Mouse (Mus musculus): Measurements from ENCODE around the gene Sf3b3. TPM values are rescaled to one million over a fixed set of nuclear protein-coding genes. Genes with fewer than 3 reads are reported as not detected.
A peak's percentile ranks its signal among the peaks of the same experiment; 100 is the strongest.

The Sf3b3 gene
- polyA plus RNA-seq, 1 experiment from 2014 or later, result 88.1 TPM

- no peaks in the 10 kb centered on the region for H3K9me3 ChIP-seq (replicated peaks; ENCODE audit: control insufficient read depth, low read length)
- H3K27ac ChIP-seq (ENCODE audit: low read length), result no peak within 1 kb of the TSS
- H3K36me3 ChIP-seq (ENCODE audit: control insufficient read depth, insufficient read depth), result peaks cover 17% of the 10 kb centered on the region
- ATAC-seq (replicated peaks; ENCODE audit: extremely low read depth, insufficient read depth, low FRiP score), result no peak; the same call in 1 of the 2 replicates
- 33% methylated on average over 12 of the region's 12 CpGs for WGBS
- H3K4me2 ChIP-seq (ENCODE audit: low read depth, low read length), result no peak within 1 kb of the TSS
- no peak within 1 kb of the TSS for H3K9ac ChIP-seq (ENCODE audit: low read length)
- H3K4me1 ChIP-seq (ENCODE audit: control insufficient read depth, insufficient read depth, low read length), result peaks cover 12% of the 10 kb centered on the region
- no peak within 1 kb of the TSS for H3K4me3 ChIP-seq (ENCODE audit: low read length)
- no peaks in the 10 kb centered on the region for H3K27me3 ChIP-seq (ENCODE audit: control insufficient read depth, insufficient read depth, low read length)
These were observed 40.9 kb downstream of the Sf3b3 start, which contains the start of gene Il34 for GRCm38 (mm10) chr8:110805669-110806068. Gene Il34, minus strand, starts transcription at chr8:110805924.

DNA sequence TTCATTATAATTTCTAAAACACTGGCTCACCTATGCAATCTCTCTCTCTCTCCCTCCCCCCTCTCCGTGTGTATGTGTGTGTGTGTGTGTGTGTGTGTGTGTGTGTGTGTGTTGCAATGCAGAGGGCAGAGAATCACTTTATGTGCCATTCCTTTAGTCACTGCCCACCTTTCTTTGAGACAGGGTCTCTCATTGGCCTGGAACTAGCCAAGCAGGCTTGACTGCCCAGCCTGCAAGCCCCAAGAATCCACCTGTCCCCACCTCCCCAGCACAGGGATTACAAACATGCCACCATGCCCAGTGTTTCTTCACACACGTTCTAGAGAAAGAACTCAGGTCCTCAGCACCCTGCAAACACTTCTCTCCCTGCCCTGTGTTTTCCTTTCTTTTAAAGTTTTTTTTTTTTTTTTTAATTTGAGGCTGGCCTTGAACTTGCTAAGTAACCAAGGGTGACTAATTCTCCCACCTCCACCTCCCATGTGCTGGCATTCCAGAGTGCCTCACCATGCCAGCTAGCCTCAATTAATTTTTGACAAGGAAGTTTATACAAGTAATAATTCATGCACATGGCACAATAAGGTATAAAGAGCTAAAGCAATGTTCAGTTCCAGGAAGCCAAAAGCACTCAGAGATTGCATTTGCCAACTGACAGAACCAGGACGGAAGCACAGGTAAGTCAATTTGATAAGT is 41.6 kb downstream of the Sf3b3 start:
- Histone ChIP-seq H3K27ac (ENCODE audit: low read length) (no peak overlapping the region), H3K4me2 (ENCODE audit: low read depth, low read length) (no peak overlapping the region), H3K4me1 (ENCODE audit: control insufficient read depth, insufficient read depth, low read length) (peaks cover 12% of the 10 kb centered on the region), H3K9ac (ENCODE audit: low read length) (no peak overlapping the region), H3K36me3 (ENCODE audit: control insufficient read depth, insufficient read depth) (peaks cover 10% of the 10 kb centered on the region), H3K9me3 (replicated peaks; ENCODE audit: control insufficient read depth, low read length) (no peaks in the 10 kb centered on the region), H3K4me3 (ENCODE audit: low read length) (no peak overlapping the region), H3K27me3 (ENCODE audit: control insufficient read depth, insufficient read depth, low read length) (no peaks in the 10 kb centered on the region)
- 58% methylated on average over 3 of the region's 3 CpGs for WGBS
- no peak for ATAC-seq (replicated peaks; ENCODE audit: extremely low read depth, insufficient read depth, low FRiP score)

GRCm38 (mm10) chr8:110803856-110804255 is 42.7 kb downstream of the Sf3b3 start:
- Histone ChIP-seq H3K27ac (ENCODE audit: low read length) (no peak overlapping the region), H3K4me2 (ENCODE audit: low read depth, low read length) (no peak overlapping the region), H3K4me1 (ENCODE audit: control insufficient read depth, insufficient read depth, low read length) (peaks cover 8% of the 10 kb centered on the region), H3K9me3 (replicated peaks; ENCODE audit: control insufficient read depth, low read length) (no peaks in the 10 kb centered on the region), H3K36me3 (ENCODE audit: control insufficient read depth, insufficient read depth) (no peaks in the 10 kb centered on the region), H3K9ac (ENCODE audit: low read length) (no peak overlapping the region), H3K27me3 (ENCODE audit: control insufficient read depth, insufficient read depth, low read length) (no peaks in the 10 kb centered on the region), H3K4me3 (ENCODE audit: low read length) (no peak overlapping the region)
- no peak for ATAC-seq (replicated peaks; ENCODE audit: extremely low read depth, insufficient read depth, low FRiP score)
- WGBS, result 76% methylated on average over 9 of the region's 9 CpGs

DNA sequence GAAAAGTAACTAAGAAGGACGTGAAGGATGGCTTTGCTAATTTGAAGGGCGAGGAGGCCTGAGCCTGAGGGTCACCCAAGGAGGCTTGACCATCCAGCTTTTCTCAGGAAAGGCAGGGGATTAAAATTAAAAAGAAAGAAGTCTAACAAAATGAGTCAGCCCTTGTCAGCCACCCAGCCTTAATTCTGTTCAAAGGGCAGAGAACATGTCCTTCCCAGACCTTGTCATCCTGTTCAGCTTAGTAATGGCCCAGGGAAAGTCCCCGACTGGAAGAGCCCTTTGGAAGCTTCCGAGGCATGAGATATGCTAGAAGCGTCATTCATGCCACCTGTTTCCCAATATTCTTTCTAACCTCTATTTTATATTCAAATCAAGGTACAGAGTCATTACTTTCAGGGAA is 43.6 kb downstream of the Sf3b3 start:
- Histone ChIP-seq H3K4me3 (ENCODE audit: low read length) (no peak overlapping the region), H3K9ac (ENCODE audit: low read length) (no peak overlapping the region), H3K27me3 (ENCODE audit: control insufficient read depth, insufficient read depth, low read length) (no peaks in the 10 kb centered on the region), H3K9me3 (replicated peaks; ENCODE audit: control insufficient read depth, low read length) (no peaks in the 10 kb centered on the region), H3K27ac (ENCODE audit: low read length) (no peak overlapping the region), H3K4me2 (ENCODE audit: low read depth, low read length) (no peak overlapping the region), H3K4me1 (ENCODE audit: control insufficient read depth, insufficient read depth, low read length) (peaks cover 1% of the 10 kb centered on the region; the same call in 1 of the 2 replicates), H3K36me3 (ENCODE audit: control insufficient read depth, insufficient read depth) (no peaks in the 10 kb centered on the region)
- no peak for ATAC-seq (replicated peaks; ENCODE audit: extremely low read depth, insufficient read depth, low FRiP score)
- WGBS, result 77% methylated on average over 5 of the region's 5 CpGs

- no peak overlapping the region for H3K27ac ChIP-seq (ENCODE audit: low read length)
- H3K9me3 ChIP-seq (replicated peaks; ENCODE audit: control insufficient read depth, low read length), result peaks cover 9% of the 10 kb centered on the region; the same call in 1 of the 2 replicates
- no peaks in the 10 kb centered on the region for H3K36me3 ChIP-seq (ENCODE audit: control insufficient read depth, insufficient read depth)
- peaks cover 4% of the 10 kb centered on the region for H3K4me1 ChIP-seq (ENCODE audit: control insufficient read depth, insufficient read depth, low read length)
- no peak overlapping the region for H3K4me2 ChIP-seq (ENCODE audit: low read depth, low read length)
- 90% methylated on average over 8 of the region's 8 CpGs for WGBS
- H3K27me3 ChIP-seq (ENCODE audit: control insufficient read depth, insufficient read depth, low read length), result no peaks in the 10 kb centered on the region
- no peak overlapping the region for H3K9ac ChIP-seq (ENCODE audit: low read length)
- no peak for ATAC-seq (replicated peaks; ENCODE audit: extremely low read depth, insufficient read depth, low FRiP score)
- no peak overlapping the region for H3K4me3 ChIP-seq (ENCODE audit: low read length)
These were observed 49.5 kb downstream of the Sf3b3 start for GRCm38 (mm10) chr8:110797086-110797485.

- H3K4me2 ChIP-seq (ENCODE audit: low read depth, low read length), result no peak overlapping the region
- H3K4me3 ChIP-seq (ENCODE audit: low read length), result no peak overlapping the region
- peaks cover 4% of the 10 kb centered on the region for H3K4me1 ChIP-seq (ENCODE audit: control insufficient read depth, insufficient read depth, low read length)
- H3K36me3 ChIP-seq (ENCODE audit: control insufficient read depth, insufficient read depth), result no peaks in the 10 kb centered on the region
- H3K27ac ChIP-seq (ENCODE audit: low read length), result no peak overlapping the region
- no peaks in the 10 kb centered on the region for H3K27me3 ChIP-seq (ENCODE audit: control insufficient read depth, insufficient read depth, low read length)
- H3K9me3 ChIP-seq (replicated peaks; ENCODE audit: control insufficient read depth, low read length), result peaks cover 9% of the 10 kb centered on the region; the same call in 1 of the 2 replicates
- no peak overlapping the region for H3K9ac ChIP-seq (ENCODE audit: low read length)
- ATAC-seq (replicated peaks; ENCODE audit: extremely low read depth, insufficient read depth, low FRiP score), result no peak; the same call in 1 of the 2 replicates
- 80% methylated on average over 7 of the region's 7 CpGs for WGBS
These were observed 52.1 kb downstream of the Sf3b3 start for GRCm38 (mm10) chr8:110794363-110794965.

DNA sequence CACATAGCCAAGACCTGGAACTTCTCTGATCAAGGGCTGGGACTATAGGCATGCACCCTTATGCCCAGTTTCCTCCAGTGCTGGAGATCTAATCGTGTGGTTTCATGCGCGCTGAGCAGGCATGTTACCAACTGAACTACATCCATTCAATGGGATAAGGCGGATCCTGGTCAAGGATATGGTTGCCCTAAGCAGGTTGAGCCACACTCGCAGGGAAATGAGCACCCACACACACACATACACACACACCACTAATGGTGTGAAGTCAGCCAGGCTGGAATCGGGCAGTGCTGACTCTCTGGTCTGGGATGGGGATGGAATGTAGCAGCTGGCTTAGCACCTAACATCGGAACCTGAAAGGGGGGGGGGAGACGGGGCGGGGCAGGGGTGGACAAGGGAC is 52.7 kb downstream of the Sf3b3 start:
- Histone ChIP-seq H3K4me1 (ENCODE audit: control insufficient read depth, insufficient read depth, low read length) (peaks cover 4% of the 10 kb centered on the region), H3K36me3 (ENCODE audit: control insufficient read depth, insufficient read depth) (no peaks in the 10 kb centered on the region), H3K27ac (ENCODE audit: low read length) (no peak overlapping the region), H3K27me3 (ENCODE audit: control insufficient read depth, insufficient read depth, low read length) (no peaks in the 10 kb centered on the region), H3K4me2 (ENCODE audit: low read depth, low read length) (no peak overlapping the region), H3K9ac (ENCODE audit: low read length) (no peak overlapping the region), H3K9me3 (replicated peaks; ENCODE audit: control insufficient read depth, low read length) (peaks cover 9% of the 10 kb centered on the region; the same call in 1 of the 2 replicates), H3K4me3 (ENCODE audit: low read length) (no peak overlapping the region)
- ATAC-seq (replicated peaks; ENCODE audit: extremely low read depth, insufficient read depth, low FRiP score), result no peak
- 92% methylated on average over 9 of the region's 9 CpGs for WGBS

DNA sequence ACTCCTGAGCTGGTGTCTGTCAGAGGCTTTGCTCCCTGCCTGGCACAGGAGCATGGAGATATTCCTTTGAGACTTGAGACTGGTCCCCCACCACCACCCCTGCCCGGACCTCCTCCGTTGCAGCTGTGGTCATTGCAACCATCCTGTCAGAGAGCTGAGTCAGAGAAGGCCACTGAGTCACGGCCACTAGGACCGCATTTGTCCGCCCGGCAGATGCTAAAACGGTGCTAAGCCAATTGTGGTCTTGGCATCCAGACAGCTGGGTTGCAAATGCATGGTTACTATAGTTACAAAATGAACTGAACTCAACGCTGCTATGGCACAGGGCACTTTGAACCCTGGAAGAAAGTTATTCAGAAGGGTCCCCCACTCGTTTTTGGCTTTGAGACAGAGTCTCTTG is 53.1 kb downstream of the Sf3b3 start:
- peaks cover 9% of the 10 kb centered on the region; the same call in 1 of the 2 replicates for H3K9me3 ChIP-seq (replicated peaks; ENCODE audit: control insufficient read depth, low read length)
- H3K27ac ChIP-seq (ENCODE audit: low read length), result no peak overlapping the region
- peaks cover 4% of the 10 kb centered on the region for H3K4me1 ChIP-seq (ENCODE audit: control insufficient read depth, insufficient read depth, low read length)
- no peak for ATAC-seq (replicated peaks; ENCODE audit: extremely low read depth, insufficient read depth, low FRiP score)
- H3K27me3 ChIP-seq (ENCODE audit: control insufficient read depth, insufficient read depth, low read length), result no peaks in the 10 kb centered on the region
- H3K4me3 ChIP-seq (ENCODE audit: low read length), result no peak overlapping the region
- H3K9ac ChIP-seq (ENCODE audit: low read length), result no peak overlapping the region
- no peak overlapping the region for H3K4me2 ChIP-seq (ENCODE audit: low read depth, low read length)
- no peaks in the 10 kb centered on the region for H3K36me3 ChIP-seq (ENCODE audit: control insufficient read depth, insufficient read depth)
- WGBS, result 67% methylated on average over 9 of the region's 9 CpGs

- peak; percentile 19 for ATAC-seq (replicated peaks; ENCODE audit: extremely low read depth, insufficient read depth, low FRiP score)
- no peaks in the 10 kb centered on the region for H3K36me3 ChIP-seq (ENCODE audit: control insufficient read depth, insufficient read depth)
- 53% methylated on average over 11 of the region's 11 CpGs for WGBS
- no peak overlapping the region for H3K4me3 ChIP-seq (ENCODE audit: low read length)
- no peak overlapping the region for H3K9ac ChIP-seq (ENCODE audit: low read length)
- H3K27ac ChIP-seq (ENCODE audit: low read length), result no peak overlapping the region
- peaks cover 4% of the 10 kb centered on the region for H3K4me1 ChIP-seq (ENCODE audit: control insufficient read depth, insufficient read depth, low read length)
- no peaks in the 10 kb centered on the region for H3K27me3 ChIP-seq (ENCODE audit: control insufficient read depth, insufficient read depth, low read length)
- no peak overlapping the region for H3K4me2 ChIP-seq (ENCODE audit: low read depth, low read length)
- peaks cover 9% of the 10 kb centered on the region; the same call in 1 of the 2 replicates for H3K9me3 ChIP-seq (replicated peaks; ENCODE audit: control insufficient read depth, low read length)
These were observed 53.9 kb downstream of the Sf3b3 start for GRCm38 (mm10) chr8:110792574-110793200.

Measured in heart, embryonic 16.5 days (tissue).